Mouse (Mus musculus): Measurements from ENCODE around the gene Cib1.

Gene Cib1

DNA sequence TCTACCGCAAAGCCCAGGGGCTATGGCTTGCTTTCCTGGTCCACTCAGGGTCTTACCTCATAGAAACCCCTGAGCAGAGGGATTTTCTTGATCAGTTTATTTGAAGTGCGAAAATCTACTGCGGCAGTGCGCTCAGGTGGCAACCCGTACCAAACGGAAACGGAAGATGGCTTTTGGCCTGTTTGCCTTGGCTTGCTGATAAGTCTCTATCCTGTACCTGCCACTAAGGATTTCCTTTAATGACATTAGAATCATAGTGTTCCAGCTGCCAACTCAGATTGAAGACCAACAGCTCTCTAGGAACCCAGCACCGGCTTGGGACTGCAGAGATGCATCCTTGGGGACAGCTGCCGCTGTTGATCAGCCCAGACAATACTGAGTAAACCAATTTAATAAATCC lies 1.2 kb upstream of the Cib1 start:
- in situ Hi-C loops (cut with MboI, MseI) = loop anchor here (25.0 kb wide), 1 partner anchor 1804 kb away; no protein-coding TSS in a partner anchor

DNA sequence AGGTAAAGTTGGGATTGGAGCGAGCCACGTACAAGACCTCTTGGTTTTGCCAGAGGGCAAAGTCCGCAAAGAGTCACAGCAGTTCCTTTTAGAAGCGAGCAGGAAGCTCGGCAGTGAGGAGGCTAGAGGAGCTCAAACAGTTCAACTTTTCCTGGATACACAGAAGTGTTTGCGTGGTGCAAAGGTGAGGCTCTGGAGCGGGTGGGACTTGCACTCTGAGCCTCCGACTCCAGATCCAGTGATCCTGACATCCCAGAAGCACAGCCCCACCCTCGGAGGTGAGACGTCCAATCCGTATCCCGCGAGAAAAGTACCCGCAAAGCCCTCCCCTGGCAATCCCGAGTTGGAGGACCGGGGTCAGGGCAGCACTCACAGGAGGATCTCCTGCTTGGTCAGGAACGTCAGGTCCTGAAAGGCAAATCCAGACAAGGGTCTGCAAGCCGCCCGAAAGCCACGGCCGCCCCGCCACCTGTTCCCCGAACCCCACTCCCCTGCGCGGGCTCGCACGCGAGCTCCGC lies 583 bp downstream of the Cib1 start:
- in situ Hi-C loops (cut with MboI, MseI) = loop anchor here (25.0 kb wide), 1 partner anchor 1805 kb away; no protein-coding TSS in a partner anchor

DNA sequence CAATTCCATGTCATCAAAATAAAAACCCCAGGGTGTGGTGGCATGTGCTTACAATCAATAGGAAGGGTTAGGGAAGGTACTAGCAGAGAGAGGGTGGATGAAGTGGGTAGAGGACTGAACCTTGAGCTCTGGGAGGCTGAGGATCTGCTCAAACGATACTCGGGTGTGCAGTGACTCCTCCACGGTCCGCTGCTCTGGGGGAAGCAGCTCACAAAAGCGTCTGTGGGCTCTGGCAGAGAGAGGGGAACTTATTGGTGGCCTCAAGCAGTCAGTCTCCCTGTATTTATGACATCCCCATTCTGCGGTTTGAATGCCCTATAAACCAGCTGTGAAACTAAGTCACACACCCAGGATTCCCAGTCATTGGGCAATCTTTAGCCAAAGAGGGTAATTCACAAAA lies 2.4 kb downstream of the Cib1 start:
- in situ Hi-C loops (cut with MboI, MseI) = loop anchor here (25.0 kb wide), 1 partner anchor 1807 kb away; no protein-coding TSS in a partner anchor

DNA sequence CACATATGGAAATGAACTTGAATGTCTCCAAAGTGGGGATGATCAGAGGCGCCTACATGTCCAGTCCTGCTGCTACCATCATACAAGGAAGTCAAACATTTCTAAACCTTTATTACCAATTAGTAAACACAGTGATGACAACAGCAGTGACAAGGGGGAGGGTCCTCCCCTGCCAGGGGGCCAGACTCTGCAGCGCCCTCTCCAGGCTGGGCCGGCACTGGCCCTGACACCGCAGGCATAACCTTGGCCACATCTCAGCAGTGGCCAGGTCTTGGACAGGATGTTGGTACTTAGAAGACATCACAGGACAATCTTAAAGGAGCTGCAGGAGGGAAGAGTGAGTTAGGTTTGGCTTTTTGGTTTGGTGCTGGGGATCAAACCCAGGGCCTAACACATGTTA lies 5.5 kb downstream of the Cib1 start:
- in situ Hi-C loops (cut with MboI, MseI) = loop anchor here (25.0 kb wide), 1 partner anchor 1810 kb away; no protein-coding TSS in a partner anchor

DNA sequence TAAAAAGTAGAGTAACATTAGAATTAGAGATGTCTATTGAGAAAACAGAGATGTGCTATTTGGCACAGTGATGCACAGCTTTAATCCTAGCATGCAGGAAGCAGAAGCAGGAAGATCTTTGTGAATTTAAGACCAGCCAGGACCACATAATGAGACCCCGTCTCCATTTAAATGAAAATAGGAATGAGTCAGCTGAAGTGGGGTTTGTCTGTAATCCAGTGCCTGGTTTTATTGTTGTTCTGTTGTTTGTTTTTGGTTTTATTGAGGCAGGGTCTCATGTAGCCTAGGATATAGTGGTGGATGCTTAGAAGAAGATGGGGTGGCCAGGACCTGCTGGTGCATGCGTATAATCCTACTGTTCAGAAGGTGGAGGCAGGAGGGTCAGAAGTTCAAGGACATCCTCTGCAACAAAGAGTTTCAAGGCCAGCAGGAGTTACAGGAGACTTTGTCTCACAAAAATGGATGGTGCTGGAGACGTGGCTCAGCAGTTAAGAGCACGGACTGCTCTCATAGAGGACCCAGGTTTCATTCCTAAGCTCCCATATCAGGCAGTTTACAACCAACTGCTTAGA lies 11.3 kb downstream of the Cib1 start:
- in situ Hi-C loops (cut with MboI, MseI) = no loop called here

DNA sequence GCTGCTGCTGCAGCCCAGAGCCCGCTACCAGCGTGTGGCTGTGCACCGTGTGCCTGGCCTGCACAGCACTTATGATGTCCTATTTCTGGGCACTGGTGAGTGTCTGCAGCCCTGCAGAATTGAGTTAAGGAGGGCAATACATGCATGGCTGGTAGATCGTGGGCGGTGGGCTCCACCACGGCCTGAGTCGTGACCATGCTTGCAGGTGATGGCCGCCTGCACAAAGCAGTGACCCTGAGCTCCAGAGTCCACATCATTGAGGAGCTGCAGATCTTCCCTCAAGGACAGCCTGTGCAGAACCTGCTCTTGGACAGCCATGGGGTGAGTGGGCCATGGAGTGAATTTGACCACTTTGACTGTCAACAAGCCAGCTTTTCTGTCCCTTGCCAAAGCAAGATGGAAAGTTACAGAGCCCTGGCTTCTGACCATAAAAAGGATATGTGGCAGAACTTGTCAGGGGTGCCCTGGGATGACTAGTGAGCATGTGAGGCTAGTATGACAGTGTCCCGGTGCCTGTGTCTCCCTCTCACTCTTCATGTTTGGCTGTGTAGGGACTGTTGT lies 12.3 kb downstream of the Cib1 start:
- in situ Hi-C loops (cut with MboI, MseI) = no loop called here

DNA sequence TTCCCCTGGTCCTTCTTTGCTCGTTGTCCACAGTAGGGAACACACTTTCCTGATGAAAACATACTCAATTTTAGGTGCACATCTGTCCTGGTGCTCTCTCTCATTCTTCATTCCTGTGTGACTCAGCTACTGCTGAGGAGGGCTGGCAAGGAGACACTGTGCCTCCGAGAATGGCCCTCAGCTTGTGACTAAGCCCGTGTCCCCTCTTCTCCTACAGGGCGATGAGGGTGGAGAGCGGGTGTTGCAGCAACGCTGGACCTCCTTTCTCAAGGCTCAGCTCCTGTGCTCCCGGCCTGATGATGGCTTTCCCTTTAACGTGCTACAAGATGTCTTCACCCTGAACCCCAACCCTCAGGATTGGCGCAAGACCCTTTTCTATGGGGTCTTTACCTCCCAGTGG lies 13.9 kb downstream of the Cib1 start:
- in situ Hi-C loops (cut with MboI, MseI) = no loop called here

DNA sequence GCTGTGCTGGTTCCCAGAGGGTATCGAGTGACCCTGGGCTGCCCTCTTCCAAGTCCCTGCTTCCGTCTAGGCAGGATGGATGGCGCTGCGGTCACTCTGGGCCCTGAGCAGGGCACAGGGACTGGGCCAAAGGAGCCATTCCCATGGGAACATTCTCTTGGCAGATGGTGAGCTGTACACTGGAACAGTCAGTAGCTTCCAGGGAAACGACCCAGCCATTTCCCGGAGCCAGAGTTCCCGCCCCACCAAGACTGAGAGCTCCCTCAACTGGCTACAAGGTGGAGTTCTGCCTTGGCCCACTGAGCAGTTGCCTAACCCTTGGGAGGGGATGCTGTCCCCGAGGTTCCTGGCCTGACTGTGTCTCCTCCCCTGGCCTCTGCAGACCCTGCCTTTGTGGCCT lies 16.0 kb downstream of the Cib1 start:
- in situ Hi-C loops (cut with MboI, MseI) = no loop called here

DNA sequence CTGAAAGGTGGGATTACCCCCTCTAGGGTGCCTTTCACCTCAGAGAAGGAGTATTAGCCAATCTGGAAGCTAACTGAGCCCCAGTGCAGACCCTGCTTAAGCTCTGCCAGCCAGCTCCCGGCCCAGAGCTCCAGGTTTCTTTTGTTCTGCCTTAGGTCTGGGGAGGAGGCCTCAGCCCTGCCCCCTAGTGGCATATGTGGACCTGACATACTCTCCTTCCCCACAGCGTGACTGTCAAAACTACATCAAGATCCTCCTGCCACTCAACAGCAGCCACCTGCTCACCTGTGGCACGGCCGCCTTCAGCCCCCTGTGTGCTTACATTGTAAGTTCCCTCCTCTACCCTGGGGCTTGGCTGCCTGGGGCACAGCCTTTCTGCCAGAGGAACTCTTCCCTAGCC lies 17.2 kb downstream of the Cib1 start:
- in situ Hi-C loops (cut with MboI, MseI) = no loop called here

DNA sequence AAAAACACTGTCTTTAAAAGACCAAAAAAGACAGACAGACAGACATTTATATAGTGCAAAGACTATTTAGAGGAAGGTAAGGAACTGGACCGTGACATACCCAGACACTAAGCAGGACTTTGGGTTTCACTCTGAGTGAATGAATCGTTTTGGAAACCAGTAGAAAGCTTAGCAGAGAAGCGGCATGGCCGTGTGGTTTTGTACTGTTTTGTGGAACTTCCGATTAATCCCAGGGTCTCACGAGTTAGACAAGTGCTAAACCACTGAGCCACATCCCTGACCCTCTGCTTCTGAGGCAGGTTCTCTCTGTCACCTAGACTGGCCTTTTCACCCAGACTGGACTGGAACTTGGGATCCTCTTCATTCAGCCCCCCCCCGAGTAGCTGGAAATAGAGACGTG lies 18.2 kb downstream of the Cib1 start:
- in situ Hi-C loops (cut with MboI, MseI) = no loop called here

DNA sequence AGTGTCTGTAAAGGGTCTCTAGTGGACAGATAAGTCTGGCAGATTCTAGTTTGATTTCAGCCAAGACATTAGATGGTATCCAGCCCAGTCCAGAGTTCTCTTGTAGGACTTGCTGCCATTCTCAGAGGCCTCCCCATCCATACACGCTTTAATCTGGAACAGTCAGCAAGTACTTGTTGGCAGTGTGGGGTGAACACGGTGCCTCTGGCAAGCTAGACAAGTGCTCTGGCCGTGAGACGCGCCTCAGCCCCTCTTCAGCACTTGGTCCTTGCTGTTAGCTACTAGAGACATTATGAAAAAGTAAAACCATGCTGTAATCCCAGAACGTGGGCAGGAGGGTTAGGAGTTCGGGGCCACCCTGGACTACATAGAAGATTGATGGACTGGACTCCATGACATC lies 19.0 kb downstream of the Cib1 start:
- in situ Hi-C loops (cut with MboI, MseI) = no loop called here

DNA sequence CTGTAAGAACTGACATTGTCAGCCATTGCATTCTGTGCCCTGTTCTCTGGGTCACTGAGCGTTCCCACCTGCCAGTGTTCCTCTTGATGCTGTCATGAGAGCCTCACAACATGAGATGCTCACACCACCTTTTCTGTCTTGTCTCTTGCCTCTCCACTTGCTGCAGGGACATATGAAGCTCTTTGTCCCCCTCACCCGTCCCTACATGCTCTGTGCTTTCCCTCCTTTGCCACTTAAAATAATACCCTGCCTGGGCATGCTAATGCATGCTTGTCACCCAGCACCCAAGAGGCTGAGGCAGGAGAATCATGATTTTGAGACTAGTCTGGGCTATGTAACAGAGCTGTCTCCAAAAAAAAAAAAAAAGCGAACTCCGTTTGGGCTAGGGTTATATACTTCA lies 21.6 kb downstream of the Cib1 start:
- in situ Hi-C loops (cut with MboI, MseI) = no loop called here

DNA sequence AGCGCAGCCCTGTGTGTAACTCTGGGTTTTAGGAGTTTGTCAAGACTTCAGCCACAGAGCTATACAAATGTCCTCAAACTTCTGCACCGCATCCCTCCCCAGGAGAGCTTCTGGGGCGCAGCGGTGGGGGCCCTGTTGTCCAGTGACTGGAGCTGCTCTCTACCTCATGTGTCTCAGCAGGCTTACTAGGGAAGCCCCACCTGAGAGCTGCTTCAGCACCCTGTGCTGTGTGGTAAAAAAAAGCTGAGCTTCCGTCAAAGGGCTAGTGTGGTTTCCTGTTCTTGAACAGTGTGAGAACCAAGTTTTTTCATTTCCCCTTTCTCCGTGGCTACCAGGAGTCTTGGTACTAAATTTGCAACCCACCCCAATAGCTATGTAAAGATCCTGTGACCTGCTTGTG lies 22.9 kb downstream of the Cib1 start:
- in situ Hi-C loops (cut with MboI, MseI) = loop anchor here (5.0 kb wide), 1 partner anchor 47 kb away; no protein-coding TSS in a partner anchor

DNA sequence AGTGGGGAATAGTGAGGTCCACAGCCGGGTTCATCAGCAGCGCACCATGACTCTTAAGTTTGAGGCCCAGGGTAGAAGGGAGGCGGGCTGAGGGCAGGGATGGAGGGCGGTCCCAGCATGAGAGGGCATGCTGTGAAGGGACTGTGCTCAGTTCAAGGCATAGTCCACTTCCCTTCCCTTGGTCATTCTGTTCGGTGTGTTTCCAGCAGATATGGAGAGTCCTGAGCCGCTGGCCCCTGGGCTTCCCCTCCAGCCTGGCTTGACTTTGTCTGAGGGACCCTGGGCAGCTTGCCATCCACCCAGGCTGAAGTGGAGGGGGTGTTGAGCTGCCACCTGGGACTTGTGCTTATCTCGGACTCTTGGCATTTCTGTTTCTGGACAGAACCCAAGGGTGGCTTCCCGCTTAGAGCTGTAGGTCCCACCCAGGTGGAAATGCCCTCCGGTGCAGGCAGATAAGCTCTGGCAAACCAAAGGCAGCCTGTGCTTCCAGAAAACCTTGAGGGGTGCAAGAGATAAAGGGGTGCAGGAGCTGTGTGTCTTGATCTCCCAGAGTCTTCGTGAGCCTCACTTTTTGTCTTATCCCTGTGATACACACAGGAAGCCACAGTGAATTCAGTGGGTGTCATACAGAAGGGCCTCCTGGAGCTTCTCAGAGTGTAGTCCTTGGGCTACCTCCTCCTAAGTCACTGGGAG lies 23.7 kb downstream of the Cib1 start:
- in situ Hi-C loops (cut with MboI, MseI) = loop anchor here (5.0 kb wide), 1 partner anchor 47 kb away; no protein-coding TSS in a partner anchor

DNA sequence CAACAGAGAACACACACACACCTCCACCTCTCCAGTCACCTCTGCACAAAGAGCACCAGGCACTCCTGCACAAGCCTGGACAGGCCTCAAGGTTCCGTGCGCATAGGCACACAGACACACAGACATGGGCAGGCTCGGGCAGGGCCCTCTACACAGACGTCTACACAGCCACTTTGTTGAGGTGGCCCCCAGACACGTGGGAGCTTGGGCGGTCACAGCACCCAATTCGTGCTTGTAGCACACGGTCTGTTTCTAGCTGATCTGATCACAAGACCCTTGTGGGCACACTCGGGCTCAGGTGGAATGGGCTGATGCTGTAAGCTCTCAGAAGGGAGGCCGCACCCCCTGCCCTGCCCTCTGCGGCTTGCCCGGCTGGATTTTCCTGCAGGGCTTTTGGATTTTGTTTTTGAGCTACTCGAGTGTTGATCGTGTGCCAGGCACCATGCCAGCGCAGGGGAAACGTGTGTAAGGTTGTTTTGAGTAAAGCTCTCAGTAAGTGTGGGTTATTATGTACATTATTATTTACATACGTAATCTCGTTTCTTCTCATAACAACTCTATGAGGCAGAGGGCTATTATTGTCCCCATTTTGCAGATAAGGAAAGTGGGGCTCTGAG lies 24.5 kb downstream of the Cib1 start:
- in situ Hi-C loops (cut with MboI, MseI) = loop anchor here (5.0 kb wide), 1 partner anchor 46 kb away; no protein-coding TSS in a partner anchor

DNA sequence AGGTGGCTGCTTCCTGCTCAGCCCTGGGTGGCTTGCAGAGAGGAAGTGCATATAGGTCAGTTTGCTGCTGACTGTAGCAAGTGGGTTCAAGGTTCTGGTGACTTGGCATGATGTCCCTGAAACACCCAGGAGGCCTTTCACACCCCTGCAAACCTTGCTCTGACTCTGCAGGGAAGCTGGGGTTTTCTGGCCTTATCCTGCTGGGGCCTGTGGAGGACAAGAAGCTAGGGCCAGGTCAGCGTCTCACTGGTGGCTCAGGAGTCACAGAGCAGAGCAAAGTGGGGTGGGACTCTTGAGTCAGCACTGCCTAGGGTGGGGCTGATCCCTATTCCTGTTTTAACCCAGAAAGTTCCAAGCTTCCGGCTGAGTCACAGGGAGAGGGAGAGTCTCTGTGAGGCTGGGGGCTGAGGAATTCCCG lies 25.3 kb downstream of the Cib1 start:
- in situ Hi-C loops (cut with MboI, MseI) = loop anchor here (5.0 kb wide), 1 partner anchor 45 kb away; no protein-coding TSS in a partner anchor

DNA sequence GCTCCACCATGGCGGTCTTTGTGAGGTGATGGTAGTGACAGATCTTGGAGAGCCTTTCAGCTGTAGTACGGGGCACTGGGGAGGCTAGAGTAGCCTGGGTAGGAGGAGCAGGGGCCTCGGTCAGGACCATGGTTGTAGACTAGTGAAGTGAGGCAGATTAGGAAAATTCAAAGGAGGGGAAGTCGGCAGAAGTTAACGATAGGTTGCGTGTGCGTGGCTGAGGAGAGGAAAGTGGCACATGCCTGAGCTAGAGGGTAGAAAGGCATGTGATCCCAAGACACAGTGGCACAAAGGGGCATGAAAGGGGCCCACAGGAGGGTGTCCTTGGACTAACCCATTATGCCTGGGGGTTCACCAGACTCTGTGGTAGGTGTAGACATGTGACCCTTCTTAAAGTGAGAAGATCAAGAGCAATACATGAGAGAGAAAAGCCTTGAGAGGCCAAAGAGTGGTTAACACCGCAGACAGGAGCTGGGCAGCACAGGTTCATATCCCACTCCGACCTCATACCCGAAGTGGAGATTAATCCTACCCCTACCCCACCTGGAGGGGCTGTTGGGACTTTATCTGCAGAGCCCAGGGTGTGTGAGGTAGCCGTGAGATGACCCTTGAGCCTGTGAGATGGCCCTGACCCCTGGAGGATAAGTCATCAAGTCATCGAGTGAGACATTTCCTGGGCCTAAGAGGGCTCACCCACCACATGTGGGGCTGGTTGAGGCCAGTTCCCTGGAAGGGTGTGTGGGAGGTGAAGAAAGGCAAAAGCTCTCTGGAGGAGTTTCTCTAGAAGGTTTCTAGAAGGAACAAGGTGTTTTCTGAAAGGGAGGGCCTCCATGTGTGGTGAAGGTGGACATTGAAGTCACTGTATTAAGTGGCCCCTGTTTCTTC lies 26.7 kb downstream of the Cib1 start:
- in situ Hi-C loops (cut with MboI, MseI) = loop anchor here (5.0 kb wide), 1 partner anchor 44 kb away; no protein-coding TSS in a partner anchor

DNA sequence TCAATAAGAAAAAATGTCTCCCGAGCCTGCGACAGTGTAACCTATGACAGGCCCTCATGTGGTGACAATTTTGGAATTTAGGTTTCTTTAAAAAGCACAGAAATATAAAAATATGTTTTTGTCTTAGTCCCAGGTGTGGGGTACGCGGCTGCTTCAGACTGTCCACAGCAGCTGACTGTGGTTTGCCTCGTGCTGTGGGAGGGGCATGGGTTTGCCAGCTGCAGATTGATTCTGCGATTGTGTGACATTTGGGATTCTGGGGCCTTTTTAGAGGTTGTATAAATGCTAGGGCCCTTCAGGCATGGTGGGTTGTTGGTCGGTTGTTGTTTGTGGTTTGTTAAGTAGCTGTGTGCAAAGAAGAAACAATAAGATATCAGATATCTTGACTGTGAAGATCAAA lies 27.7 kb downstream of the Cib1 start:
- in situ Hi-C loops (cut with MboI, MseI) = loop anchor here (5.0 kb wide), 1 partner anchor 43 kb away; no protein-coding TSS in a partner anchor

DNA sequence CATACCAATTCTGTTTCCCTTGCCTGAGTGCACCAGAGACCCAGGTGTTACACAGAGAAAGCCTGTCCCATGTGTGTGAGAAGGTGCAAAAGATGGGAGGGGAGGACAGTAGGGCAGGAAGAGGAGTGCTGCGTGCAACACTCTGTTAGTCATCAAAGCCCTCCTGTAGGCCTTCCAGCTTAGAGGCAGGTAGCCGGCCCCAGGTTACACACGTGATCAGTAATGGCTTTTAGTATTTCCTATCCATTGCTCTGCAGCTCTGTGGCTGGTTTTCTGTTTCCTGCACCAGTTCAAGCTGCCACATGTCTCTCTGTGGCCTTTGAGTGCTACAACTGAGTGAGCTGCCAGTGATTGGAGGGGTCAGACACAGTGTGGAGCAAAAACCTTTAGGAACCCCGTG lies 28.3 kb downstream of the Cib1 start:
- in situ Hi-C loops (cut with MboI, MseI) = no loop called here

DNA sequence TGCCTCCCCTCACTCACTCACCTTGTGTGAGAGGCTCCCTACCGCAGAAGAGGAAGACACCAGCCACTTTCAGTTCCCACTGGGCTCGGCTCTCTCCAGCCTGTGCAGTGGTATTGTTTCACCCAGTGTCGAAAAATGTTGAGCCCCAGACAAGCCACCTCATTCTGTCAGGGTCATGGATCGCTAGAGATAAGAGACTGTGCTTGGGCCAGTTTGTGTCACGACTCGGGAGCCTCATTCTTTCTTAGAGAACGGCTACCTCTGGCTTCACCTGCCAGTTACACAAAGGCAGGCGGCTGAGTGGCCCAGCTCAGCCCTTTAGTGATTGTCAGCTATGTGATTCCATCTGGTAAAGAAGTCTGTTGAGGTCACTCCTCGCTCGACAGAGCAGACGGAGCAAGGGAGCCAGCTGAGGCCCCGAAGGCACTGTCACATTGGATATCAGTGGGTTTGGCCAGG lies 28.9 kb downstream of the Cib1 start:
- in situ Hi-C loops (cut with MboI, MseI) = no loop called here

DNA sequence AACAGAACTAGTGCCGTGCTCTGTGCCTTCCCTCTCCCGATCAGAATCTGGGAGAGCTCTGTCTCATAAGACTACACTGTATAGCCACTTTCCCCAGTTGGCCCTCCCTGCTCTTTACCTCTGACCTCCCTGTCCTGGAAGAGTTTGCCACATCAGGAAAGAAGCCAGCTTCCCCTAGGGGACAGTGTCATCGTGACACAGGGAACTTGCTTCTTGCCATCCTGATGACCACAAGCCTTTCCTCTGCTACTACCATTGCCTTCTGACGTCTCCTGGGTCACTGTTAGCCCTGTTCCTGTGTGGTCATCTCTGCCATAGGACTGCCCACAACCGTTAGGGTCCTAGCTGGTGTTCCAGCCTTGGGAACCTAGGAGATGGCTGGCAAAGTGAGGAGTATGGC lies 29.7 kb downstream of the Cib1 start:
- in situ Hi-C loops (cut with MboI, MseI) = no loop called here
